Mouse (Mus musculus): ENCODE measurements around the gene Ubxn11.
"Not testable (repeated sequence)": the region's sequence is repeated elsewhere in the genome, so short reads cannot be mapped to it uniquely, and the experiment has no call there.

Ubxn11 gene

GRCm38 (mm10) chr4:134144297-134144696 is 41.9 kb downstream of the Ubxn11 start:
- not testable (repeated sequence) for DNase-seq (ENCODE audit: low spot score)

- DNase-seq (ENCODE audit: low spot score), result no peak
These were observed 47.0 kb downstream of the Ubxn11 start for GRCm38 (mm10) chr4:134149389-134149788.

GRCm38 (mm10) chr4:134152112-134152511 is 49.7 kb downstream of the Ubxn11 start:
- DNase-seq (ENCODE audit: low spot score), result no peak

GRCm38 (mm10) chr4:134153656-134154055 is 51.3 kb downstream of the Ubxn11 start:
- DNase-seq (ENCODE audit: low spot score), result no peak

- no peak for DNase-seq (ENCODE audit: low spot score)
These were observed 52.0 kb downstream of the Ubxn11 start for GRCm38 (mm10) chr4:134154354-134154753.

GRCm38 (mm10) chr4:134155531-134155930 is 53.2 kb downstream of the Ubxn11 start:
- DNase-seq (ENCODE audit: low spot score), result no peak

- no peak for DNase-seq (ENCODE audit: low spot score)
These were observed 53.6 kb downstream of the Ubxn11 start for GRCm38 (mm10) chr4:134155961-134156465.

- no peak for DNase-seq (ENCODE audit: low spot score)
These were observed 54.4 kb downstream of the Ubxn11 start for GRCm38 (mm10) chr4:134156744-134157143.

GRCm38 (mm10) chr4:134157558-134157957 is 55.2 kb downstream of the Ubxn11 start:
- DNase-seq (ENCODE audit: low spot score), result no peak

GRCm38 (mm10) chr4:134158774-134159173 is 56.4 kb downstream of the Ubxn11 start:
- no peak for DNase-seq (ENCODE audit: low spot score)

- peak; percentile 10 for DNase-seq (ENCODE audit: low spot score)
These were observed 57.7 kb downstream of the Ubxn11 start for GRCm38 (mm10) chr4:134160071-134160470.

- DNase-seq (ENCODE audit: low spot score), result no peak
These were observed 62.2 kb downstream of the Ubxn11 start for GRCm38 (mm10) chr4:134164591-134164990.

- no peak for DNase-seq (ENCODE audit: low spot score)
These were observed 62.7 kb downstream of the Ubxn11 start for GRCm38 (mm10) chr4:134165024-134165423.

GRCm38 (mm10) chr4:134165548-134166465 is 63.4 kb downstream of the Ubxn11 start:
- no peak for DNase-seq (ENCODE audit: low spot score)

- no peak for DNase-seq (ENCODE audit: low spot score)
These were observed 64.5 kb downstream of the Ubxn11 start for GRCm38 (mm10) chr4:134166906-134167305.

GRCm38 (mm10) chr4:134172391-134172790 is 70.0 kb downstream of the Ubxn11 start:
- no peak for DNase-seq (ENCODE audit: low spot score)
